Mouse (Mus musculus) megakaryocyte, embryonic 14.5 days (primary cell): Measurements from ENCODE around the gene Izumo4.

ENCODE experiments used
- FLI1 ChIP-seq: IDR thresholded peaks from 2 replicates; pipeline ENCODE4 v1.6.1; 2012; ENCODE audit warnings: low read length, inconsistent platforms, mixed read lengths
- GATA1 ChIP-seq: IDR thresholded peaks from 3 replicates; pipeline ENCODE4 v1.6.1; 2012; ENCODE audit warnings: mixed read lengths, low read length, inconsistent platforms, borderline replicate concordance

- TF ChIP-seq GATA1 (no peak), FLI1 (no peak)
Measured at GRCm38 (mm10) chr10:80665981-80666733, 35.8 kb upstream of the Izumo4 start.
